Mouse (Mus musculus): Measurements from ENCODE around the gene Derl3.

DNA sequence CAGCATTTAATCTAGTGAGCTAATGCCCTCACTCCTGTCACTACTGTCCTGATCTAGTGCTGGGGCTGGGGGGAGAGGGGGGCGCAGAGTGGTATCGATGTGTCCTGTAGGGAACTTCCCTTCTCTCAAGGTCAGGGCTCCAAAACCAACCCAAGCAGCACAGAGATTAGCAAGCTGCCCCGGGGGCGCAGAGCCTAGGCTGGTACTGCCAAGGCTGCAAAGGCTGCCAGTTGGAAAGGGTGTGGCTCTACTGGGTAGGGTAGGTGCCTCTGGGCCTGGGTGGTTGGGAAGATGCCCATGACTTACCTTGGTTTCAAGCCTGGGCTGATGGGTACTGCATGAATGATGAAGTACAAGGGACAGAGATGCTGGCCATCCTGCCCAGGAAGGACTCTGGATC, 35.6 kb upstream of the Derl3 start:
- no peak for TF ChIP-seq CTCF (conservative IDR thresholded peaks at IDR 0.05; ENCODE audit: low read length)
- TF ChIP-seq NANOG (IDR thresholded peaks at IDR 0.05; ENCODE audit: borderline replicate concordance, low read length): no peak
- TF ChIP-seq POU5F1 (IDR thresholded peaks at IDR 0.05; ENCODE audit: borderline replicate concordance, low read length): no peak

Data from E14TG2a.4 (cell line).